Mouse (Mus musculus) liver, embryonic 14.5 days (tissue): Measurements from ENCODE around the gene Prpf8. TPM values are rescaled to one million over a fixed set of nuclear protein-coding genes. Genes with fewer than 3 reads are reported as not detected.

Experiments
- ATAC-seq: fragments of 200-750 bp; cut with Nextera tagmentation; 2 replicates; pipeline ENCODE4 v1.8.0; 2017; ENCODE audit warnings: moderate number of reproducible peaks, mild to moderate bottlenecking, moderate library complexity; ENCODE audit not compliant: insufficient read depth
- DNase-seq, 3 experiments: peaks; one replicate each; pipeline ENCODE4 v3.0.0-alpha.2; 2012 to 2013; ENCODE audit warnings: low read depth in 3 of 3, low spot score in 3 of 3
- H3K27ac ChIP-seq: fragments of 300-500 bp; sonication (generic); 2 replicates; pipeline ENCODE4 v1.5.1; 2014; ENCODE audit warnings: moderate library complexity, mild to moderate bottlenecking, control low read depth, inconsistent platforms
- H3K27me3 ChIP-seq: fragments of 300-500 bp; sonication (generic); 2 replicates; pipeline ENCODE4 v1.6.1; 2014; ENCODE audit warnings: mild to moderate bottlenecking, low read length, moderate library complexity; ENCODE audit not compliant: control insufficient read depth, insufficient read depth
- H3K36me3 ChIP-seq: fragments of 300-500 bp; sonication (generic); replicated peaks from 2 replicates; pipeline ENCODE4 v1.6.1; 2014; ENCODE audit warnings: low read depth; ENCODE audit not compliant: control insufficient read depth, insufficient read depth
- H3K4me1 ChIP-seq, 2 experiments: fragments of 200-500 bp in 1 of 2; fragments of 300-500 bp in 1 of 2; sonication (generic) in 1 of 2; replicated peaks; 2 replicates each; pipeline ENCODE4 v1.6.1; 2012 to 2014; ENCODE audit warnings: antibody characterized with exemption in 1 of 2, inconsistent platforms in 1 of 2, low read length in 1 of 2; ENCODE audit not compliant: control insufficient read depth in 2 of 2, insufficient read depth in 2 of 2
- H3K4me2 ChIP-seq: fragments of 300-500 bp; sonication (generic); 2 replicates; pipeline ENCODE4 v1.6.1; 2014; ENCODE audit warnings: low read depth, mild to moderate bottlenecking, control low read depth, moderate library complexity
- H3K4me3 ChIP-seq, 2 experiments: fragments of 200-500 bp in 1 of 2; fragments of 300-500 bp in 1 of 2; sonication (generic) in 1 of 2; 2 replicates each; pipeline ENCODE4 v1.5.1; 2012 to 2014; ENCODE audit warnings: low read depth in 2 of 2, low read length in 2 of 2, mild to moderate bottlenecking in 2 of 2, control low read depth in 1 of 2, inconsistent platforms in 1 of 2, moderate library complexity in 1 of 2; ENCODE audit not compliant: insufficient read depth in 1 of 2
- H3K9ac ChIP-seq: fragments of 300-500 bp; sonication (generic); replicated peaks from 2 replicates; pipeline ENCODE4 v1.6.1; 2014; ENCODE audit warnings: mild to moderate bottlenecking, control low read depth, moderate library complexity
- H3K9me3 ChIP-seq: fragments of 300-500 bp; sonication (generic); 2 replicates; pipeline ENCODE4 v1.6.1; 2016; ENCODE audit warnings: low read length, mixed read lengths; ENCODE audit not compliant: control insufficient read depth
- CTCF ChIP-seq: IDR thresholded peaks from 2 replicates; pipeline ENCODE4 v1.5.1; 2016; ENCODE audit warnings: antibody characterized with exemption, low read depth, control low read depth
- EP300 ChIP-seq: IDR thresholded peaks from 2 replicates; pipeline ENCODE4 v1.6.1; 2016; ENCODE audit warnings: antibody characterized with exemption, low read depth
- WGBS: fragments of 180-500 bp; shearing (Covaris S2); extraction: QIAGEN DNeasy Blood & Tissue Kit; methylation state at CpG from one replicate; pipeline ENCODE4 v1.1.7; 2014; ENCODE audit not compliant: insufficient replicate concordance; 5-methylcytosine and 5-hydroxymethylcytosine counted together
- polyA plus RNA-seq, 2 experiments: library from polyadenylated mRNA; depleted of rRNA in 1 of 2; stranded (reverse) in 1 of 2; unstranded in 1 of 2; fragments of >200 nt; fragmentation: Nextera tagmentation in 1 of 2; extraction: Ambion mirVana in 1 of 2; gene quantifications; 2 replicates each; pipeline versions ENCODE4 v1.2.1 to v1.2.3; 2012 to 2014

Gene Prpf8
- polyA plus RNA-seq, 2 experiments = 34.2 to 38.1 TPM

DNA sequence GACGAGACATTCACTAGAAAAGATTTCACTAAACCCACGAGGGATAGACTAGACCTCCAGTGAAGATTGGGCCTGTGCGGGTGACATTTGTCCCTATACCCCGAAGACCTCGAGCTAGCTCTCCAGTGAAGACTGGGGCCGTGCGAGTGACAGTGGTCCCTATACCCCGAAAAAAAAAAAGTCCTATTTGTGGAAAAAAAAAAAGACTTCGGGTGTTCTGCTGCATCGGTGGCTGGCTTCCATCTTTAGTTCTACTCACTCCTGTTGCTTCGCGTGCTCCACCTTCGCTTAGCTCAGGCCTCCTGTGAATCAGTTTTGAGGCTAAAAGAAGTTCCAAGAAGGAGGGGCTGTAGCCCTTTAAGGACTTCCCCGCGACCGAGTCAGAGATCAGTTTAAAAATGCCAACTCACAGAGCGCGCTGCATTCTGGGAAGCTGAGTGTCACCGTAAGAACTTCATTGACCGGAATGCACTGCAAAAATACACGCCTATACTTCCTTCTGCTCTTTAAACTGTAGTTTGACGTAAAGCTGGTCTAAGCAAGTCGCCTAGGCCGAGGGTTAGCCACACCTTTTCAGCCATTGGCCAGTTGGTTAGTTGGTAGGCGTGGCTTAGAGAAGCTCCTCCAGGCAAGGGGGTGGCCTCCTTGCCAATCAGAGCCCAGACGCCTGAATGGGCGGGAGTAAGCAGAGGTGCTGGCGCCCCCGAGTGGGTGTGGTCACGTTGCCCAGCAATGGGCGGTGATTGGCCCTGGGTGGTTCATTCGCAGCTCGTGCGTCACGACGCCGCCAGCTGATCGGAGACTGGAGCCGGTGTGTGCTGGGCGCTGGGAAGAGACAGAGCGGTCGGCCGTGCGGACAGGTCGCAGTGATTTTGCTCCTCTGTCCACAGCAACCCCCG, 25.5 kb upstream of the Prpf8 start, which contains the start of gene Tlcd2:
Tlcd2 (plus strand) TSS at position 872 of the 899 bp plus-strand sequence.
- Histone ChIP-seq H3K4me2 (peak within 1 kb of the TSS; percentile 100), H3K27ac (peak within 1 kb of the TSS; percentile 99), H3K4me3 (peak within 1 kb of the TSS; percentile 86 to 92), H3K4me1 (peaks cover 39 to 51% of the 10 kb centered on the region in 2 experiments), H3K36me3 (peaks cover 23% of the 10 kb centered on the region), H3K9ac (peak within 1 kb of the TSS; percentile 85), H3K27me3 (no peaks in the 10 kb centered on the region), H3K9me3 (no peaks in the 10 kb centered on the region)
- WGBS = under 1% methylated on average over 46 of the region's 46 CpGs
- TF ChIP-seq EP300 (no peak; the same call in none of the 2 replicates), CTCF (no peak; the same call in 1 of the 2 replicates)
- peak; percentile 84 for ATAC-seq
- DNase-seq = peak; percentile 100

DNA sequence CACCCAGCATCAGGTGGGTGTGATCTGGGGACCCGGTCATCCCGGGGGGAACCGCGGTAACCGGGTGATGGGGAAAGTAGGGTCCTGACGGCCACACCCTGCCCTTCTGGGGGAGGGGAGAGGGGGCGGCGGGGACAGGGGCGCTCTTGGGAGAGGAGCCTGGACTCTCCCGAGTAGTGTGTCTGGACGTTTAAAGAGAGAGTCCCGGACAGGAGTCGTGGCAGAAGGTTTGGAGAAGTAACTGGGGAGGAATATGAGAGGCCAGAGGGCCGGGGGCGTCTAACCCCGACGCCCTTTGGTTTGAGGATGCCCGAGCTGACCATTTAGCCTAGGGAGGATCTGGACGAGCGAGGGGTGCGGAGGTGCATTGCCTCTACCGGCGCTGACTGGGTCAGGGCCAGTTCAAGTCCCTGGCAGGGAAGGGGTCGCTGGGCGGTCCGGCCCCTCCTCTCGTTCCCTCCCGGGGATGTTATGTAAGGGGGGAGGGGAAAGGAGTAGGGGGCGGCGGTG, 24.8 kb upstream of the Prpf8 start:
- Histone ChIP-seq H3K36me3 (peaks cover 25% of the 10 kb centered on the region), H3K9me3 (no peaks in the 10 kb centered on the region), H3K27me3 (no peaks in the 10 kb centered on the region), H3K4me2 (peak overlapping the region; percentile 97), H3K9ac (peak overlapping the region; percentile 80), H3K4me3 (peak overlapping the region; percentile 86 to 92), H3K27ac (peak overlapping the region; percentile 99), H3K4me1 (peaks cover 39 to 47% of the 10 kb centered on the region in 2 experiments)
- under 1% methylated on average over 30 of the region's 30 CpGs for WGBS
- ATAC-seq (no peak), DNase-seq (no peak)
- no peak for TF ChIP-seq CTCF
- TF ChIP-seq EP300 = no peak

DNA sequence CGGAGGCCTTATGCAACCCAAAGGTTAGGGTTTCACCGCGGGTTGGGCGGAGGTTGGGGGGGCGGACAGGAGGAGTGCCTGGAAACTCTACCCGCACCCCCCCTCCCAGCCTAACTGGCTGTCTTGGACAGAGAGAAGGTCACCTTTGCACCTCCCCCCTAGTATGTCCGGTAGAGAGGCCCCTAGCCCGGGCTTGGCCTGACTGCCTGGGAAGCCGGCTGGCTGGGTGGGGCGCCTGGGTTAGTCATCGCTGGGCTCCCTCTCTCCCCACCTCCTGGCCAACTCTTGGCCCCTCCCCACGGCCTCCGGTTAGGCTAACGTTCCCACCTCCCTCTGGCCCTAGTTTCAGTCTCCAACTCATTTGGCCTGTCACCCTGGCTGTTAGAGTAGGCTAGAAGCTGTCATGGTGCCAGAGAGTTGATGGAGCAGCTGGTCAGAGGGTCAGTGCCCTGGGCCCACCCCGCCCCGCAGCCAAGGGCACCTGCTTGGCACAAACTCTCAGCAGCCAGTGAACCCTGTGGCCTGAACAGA, 24.3 kb upstream of the Prpf8 start:
- ATAC-seq = peak; percentile 47
- Histone ChIP-seq H3K9me3 (no peaks in the 10 kb centered on the region), H3K4me2 (peak overlapping the region; percentile 97), H3K36me3 (peaks cover 27% of the 10 kb centered on the region), H3K27me3 (no peaks in the 10 kb centered on the region), H3K27ac (peak overlapping the region; percentile 99), H3K9ac (peak overlapping the region; percentile 80), H3K4me3 (peak overlapping the region; percentile 86 to 92), H3K4me1 (peaks cover 43 to 50% of the 10 kb centered on the region in 2 experiments)
- peak in 1 of 3 experiments; percentile 69 for DNase-seq
- TF ChIP-seq EP300 (no peak), CTCF (0 out of 2 replicates have a peak, but pooled peaks have one; percentile 11)
- 5% methylated on average over 16 of the region's 16 CpGs for WGBS

DNA sequence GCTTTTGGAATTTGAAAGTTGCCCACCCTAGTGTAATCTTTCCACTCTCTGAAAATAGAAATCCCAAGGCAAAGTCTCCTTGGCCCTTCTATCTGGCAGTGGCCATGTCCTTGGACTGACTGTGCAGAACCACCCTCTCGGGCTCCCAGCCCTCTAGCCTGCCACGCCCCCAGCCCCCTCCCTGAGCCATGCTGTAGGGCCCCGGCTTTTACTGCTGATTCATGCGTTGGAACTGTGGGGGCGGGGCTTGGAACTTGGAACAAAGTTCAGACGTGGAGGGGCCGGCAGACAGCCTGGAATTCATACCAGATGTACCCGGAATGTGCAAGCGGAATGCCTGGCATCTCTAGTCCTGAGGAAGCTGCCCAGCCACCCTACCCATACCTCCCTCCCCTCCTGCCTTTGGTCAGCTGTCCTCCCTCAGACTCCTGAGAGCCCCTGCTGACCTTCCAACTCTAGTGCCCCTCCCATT, 23.7 kb upstream of the Prpf8 start:
- Histone ChIP-seq H3K4me2 (peak overlapping the region; percentile 97), H3K27ac (peak overlapping the region; percentile 99), H3K9me3 (no peaks in the 10 kb centered on the region), H3K36me3 (peaks cover 27% of the 10 kb centered on the region), H3K4me3 (peak overlapping the region; percentile 86 to 92), H3K4me1 (peaks cover 44 to 51% of the 10 kb centered on the region in 2 experiments), H3K9ac (peak overlapping the region; percentile 80), H3K27me3 (no peaks in the 10 kb centered on the region)
- 5% methylated on average over 9 of the region's 9 CpGs for WGBS
- TF ChIP-seq EP300 = peak; percentile 37; the same call in 1 of the 2 replicates
- no peak for TF ChIP-seq CTCF
- DNase-seq (peak; percentile 86 to 89 (median 87)), ATAC-seq (peak; percentile 58)
